Mouse (Mus musculus): ENCODE measurements around the gene Ntm. TPM values are rescaled to one million over a fixed set of nuclear protein-coding genes. Genes with fewer than 3 reads are reported as not detected.

Ntm gene
- polyA plus RNA-seq (2014; fragmentation: Nextera tagmentation; extraction: Ambion mirVana): 14.1 and 19.7 TPM in 2 replicates

- peaks cover 9% of the 10 kb centered on the region; the same call in 1 of the 2 replicates for H3K4me1 ChIP-seq (ENCODE audit: control insufficient read depth, insufficient read depth, low read length)
- H3K27me3 ChIP-seq (ENCODE audit: control insufficient read depth, insufficient read depth, low read length): peaks cover 6% of the 10 kb centered on the region; the same call in 1 of the 2 replicates
- no peak for DNase-seq (ENCODE audit: low spot score, missing footprints)
- ATAC-seq (ENCODE audit: low FRiP score): peak; percentile 72
- peak within 1 kb of the TSS; percentile 42 for H3K4me3 ChIP-seq (ENCODE audit: low read depth, low read length)
- 16% methylated on average over 8 of the region's 8 CpGs for WGBS
- H3K4me2 ChIP-seq: peak within 1 kb of the TSS; percentile 75
- no peaks in the 10 kb centered on the region for H3K36me3 ChIP-seq (ENCODE audit: control insufficient read depth, insufficient read depth, low read length)
- H3K9ac ChIP-seq (ENCODE audit: low read length): peak within 1 kb of the TSS; percentile 60
- no peaks in the 10 kb centered on the region for H3K9me3 ChIP-seq (ENCODE audit: control insufficient read depth, low read length)
- no peak within 1 kb of the TSS for H3K27ac ChIP-seq (ENCODE audit: low read depth, low read length)
Measured at GRCm38 (mm10) chr9:29962978-29963377, at the start of gene Ntm. Gene Ntm, minus strand, starts transcription at chr9:29963141.

GRCm38 (mm10) chr9:30005701-30006100 lies 42.8 kb upstream of the Ntm start:
- Histone ChIP-seq H3K9ac (ENCODE audit: low read length) (no peak overlapping the region), H3K4me1 (ENCODE audit: control insufficient read depth, insufficient read depth, low read length) (no peaks in the 10 kb centered on the region), H3K4me3 (ENCODE audit: low read depth, low read length) (no peak overlapping the region), H3K27ac (ENCODE audit: low read depth, low read length) (no peak overlapping the region), H3K4me2 (no peak overlapping the region), H3K36me3 (ENCODE audit: control insufficient read depth, insufficient read depth, low read length) (no peaks in the 10 kb centered on the region), H3K9me3 (ENCODE audit: control insufficient read depth, low read length) (no peaks in the 10 kb centered on the region), H3K27me3 (ENCODE audit: control insufficient read depth, insufficient read depth, low read length) (no peaks in the 10 kb centered on the region)
- DNase-seq (ENCODE audit: low spot score, missing footprints): no peak
- no peak for ATAC-seq (ENCODE audit: low FRiP score)
- 85% methylated on average over 8 of the region's 8 CpGs for WGBS

GRCm38 (mm10) chr9:30003612-30004011 lies 40.7 kb upstream of the Ntm start:
- H3K4me2 ChIP-seq: no peak overlapping the region
- WGBS: 31% methylated on average over 3 of the region's 3 CpGs
- DNase-seq (ENCODE audit: low spot score, missing footprints) (peak; percentile 94), ATAC-seq (ENCODE audit: low FRiP score) (peak; percentile 59; the same call in 1 of the 2 replicates)
- H3K36me3 ChIP-seq (ENCODE audit: control insufficient read depth, insufficient read depth, low read length): no peaks in the 10 kb centered on the region
- no peaks in the 10 kb centered on the region for H3K9me3 ChIP-seq (ENCODE audit: control insufficient read depth, low read length)
- no peaks in the 10 kb centered on the region for H3K4me1 ChIP-seq (ENCODE audit: control insufficient read depth, insufficient read depth, low read length)
- no peak overlapping the region for H3K4me3 ChIP-seq (ENCODE audit: low read depth, low read length)
- H3K27me3 ChIP-seq (ENCODE audit: control insufficient read depth, insufficient read depth, low read length): no peaks in the 10 kb centered on the region
- H3K27ac ChIP-seq (ENCODE audit: low read depth, low read length): no peak overlapping the region
- H3K9ac ChIP-seq (ENCODE audit: low read length): no peak overlapping the region

GRCm38 (mm10) chr9:29981177-29981915 lies 18.4 kb upstream of the Ntm start:
- no peak for DNase-seq (ENCODE audit: low spot score, missing footprints)
- Histone ChIP-seq H3K36me3 (ENCODE audit: control insufficient read depth, insufficient read depth, low read length) (no peaks in the 10 kb centered on the region), H3K27me3 (ENCODE audit: control insufficient read depth, insufficient read depth, low read length) (no peaks in the 10 kb centered on the region), H3K9me3 (ENCODE audit: control insufficient read depth, low read length) (no peaks in the 10 kb centered on the region), H3K4me2 (no peak overlapping the region), H3K4me3 (ENCODE audit: low read depth, low read length) (no peak overlapping the region), H3K27ac (ENCODE audit: low read depth, low read length) (no peak overlapping the region), H3K4me1 (ENCODE audit: control insufficient read depth, insufficient read depth, low read length) (no peaks in the 10 kb centered on the region), H3K9ac (ENCODE audit: low read length) (no peak overlapping the region)
- ATAC-seq (ENCODE audit: low FRiP score): no peak
- WGBS: 83% methylated on average over 5 of the region's 5 CpGs

GRCm38 (mm10) chr9:29961954-29962867 lies 730 bp downstream of the Ntm start:
- Histone ChIP-seq H3K27ac (ENCODE audit: low read depth, low read length) (no peak overlapping the region), H3K9me3 (ENCODE audit: control insufficient read depth, low read length) (no peaks in the 10 kb centered on the region), H3K27me3 (ENCODE audit: control insufficient read depth, insufficient read depth, low read length) (peaks cover 6% of the 10 kb centered on the region; the same call in 1 of the 2 replicates), H3K4me3 (ENCODE audit: low read depth, low read length) (peak overlapping the region; percentile 42), H3K4me1 (ENCODE audit: control insufficient read depth, insufficient read depth, low read length) (peaks cover 9% of the 10 kb centered on the region; the same call in 1 of the 2 replicates), H3K4me2 (peak overlapping the region; percentile 75), H3K9ac (ENCODE audit: low read length) (peak overlapping the region; percentile 60), H3K36me3 (ENCODE audit: control insufficient read depth, insufficient read depth, low read length) (no peaks in the 10 kb centered on the region)
- DNase-seq (ENCODE audit: low spot score, missing footprints) (peak; percentile 94), ATAC-seq (ENCODE audit: low FRiP score) (peak; percentile 78; the same call in 1 of the 2 replicates)
- 1% methylated on average over 38 of the region's 38 CpGs for WGBS

- peak overlapping the region; percentile 42 for H3K4me3 ChIP-seq (ENCODE audit: low read depth, low read length)
- H3K4me2 ChIP-seq: peak overlapping the region; percentile 75
- H3K36me3 ChIP-seq (ENCODE audit: control insufficient read depth, insufficient read depth, low read length): no peaks in the 10 kb centered on the region
- peak overlapping the region; percentile 32; the same call in 1 of the 2 replicates for H3K9ac ChIP-seq (ENCODE audit: low read length)
- no peak for ATAC-seq (ENCODE audit: low FRiP score)
- no peaks in the 10 kb centered on the region for H3K9me3 ChIP-seq (ENCODE audit: control insufficient read depth, low read length)
- 49% methylated on average over 2 of the region's 2 CpGs for WGBS
- no peak for DNase-seq (ENCODE audit: low spot score, missing footprints)
- H3K27me3 ChIP-seq (ENCODE audit: control insufficient read depth, insufficient read depth, low read length): peaks cover 6% of the 10 kb centered on the region; the same call in 1 of the 2 replicates
- peaks cover 9% of the 10 kb centered on the region; the same call in 1 of the 2 replicates for H3K4me1 ChIP-seq (ENCODE audit: control insufficient read depth, insufficient read depth, low read length)
- H3K27ac ChIP-seq (ENCODE audit: low read depth, low read length): no peak overlapping the region
Measured at GRCm38 (mm10) chr9:29961512-29961911, 1.4 kb downstream of the Ntm start.

- H3K27me3 ChIP-seq (ENCODE audit: control insufficient read depth, insufficient read depth, low read length): peaks cover 6% of the 10 kb centered on the region; the same call in 1 of the 2 replicates
- H3K9me3 ChIP-seq (ENCODE audit: control insufficient read depth, low read length): no peaks in the 10 kb centered on the region
- DNase-seq (ENCODE audit: low spot score, missing footprints) (peak; percentile 72), ATAC-seq (ENCODE audit: low FRiP score) (no peak)
- no peak overlapping the region for H3K4me3 ChIP-seq (ENCODE audit: low read depth, low read length)
- no peak overlapping the region for H3K4me2 ChIP-seq
- no peaks in the 10 kb centered on the region for H3K36me3 ChIP-seq (ENCODE audit: control insufficient read depth, insufficient read depth, low read length)
- H3K4me1 ChIP-seq (ENCODE audit: control insufficient read depth, insufficient read depth, low read length): peaks cover 9% of the 10 kb centered on the region; the same call in 1 of the 2 replicates
- H3K27ac ChIP-seq (ENCODE audit: low read depth, low read length): no peak overlapping the region
- no peak overlapping the region for H3K9ac ChIP-seq (ENCODE audit: low read length)
- WGBS: 76% methylated on average over 5 of the region's 5 CpGs
Measured at GRCm38 (mm10) chr9:29960741-29961140, 2.2 kb downstream of the Ntm start.

- 35% methylated on average over 3 of the region's 3 CpGs for WGBS
- H3K36me3 ChIP-seq (ENCODE audit: control insufficient read depth, insufficient read depth, low read length): no peaks in the 10 kb centered on the region
- DNase-seq (ENCODE audit: low spot score, missing footprints) (peak; percentile 75), ATAC-seq (ENCODE audit: low FRiP score) (no peak)
- peaks cover 9% of the 10 kb centered on the region; the same call in 1 of the 2 replicates for H3K4me1 ChIP-seq (ENCODE audit: control insufficient read depth, insufficient read depth, low read length)
- H3K4me2 ChIP-seq: 0 out of 2 replicates have a peak overlapping the region, but pooled peaks have one; percentile 4
- H3K9ac ChIP-seq (ENCODE audit: low read length): no peak overlapping the region
- H3K27me3 ChIP-seq (ENCODE audit: control insufficient read depth, insufficient read depth, low read length): peaks cover 6% of the 10 kb centered on the region; the same call in 1 of the 2 replicates
- H3K27ac ChIP-seq (ENCODE audit: low read depth, low read length): no peak overlapping the region
- H3K9me3 ChIP-seq (ENCODE audit: control insufficient read depth, low read length): no peaks in the 10 kb centered on the region
- H3K4me3 ChIP-seq (ENCODE audit: low read depth, low read length): no peak overlapping the region
Measured at GRCm38 (mm10) chr9:29960236-29960635, 2.7 kb downstream of the Ntm start.
